Mouse (Mus musculus): ENCODE results near the gene Pde3a. TPM values are rescaled to one million over a fixed set of nuclear protein-coding genes. Genes with fewer than 3 reads are reported as not detected.

The Pde3a gene
- polyA plus RNA-seq, 1 experiment from 2014 or later = 2.0 TPM

GRCm38 (mm10) chr6:141271579-141271978 lies 22.5 kb downstream of the Pde3a start:
- 89% methylated on average over 3 of the region's 3 CpGs for WGBS
- Histone ChIP-seq H3K4me3 (replicated peaks) (no peak overlapping the region), H3K4me1 (no peaks in the 10 kb centered on the region), H3K4me2 (no peak overlapping the region), H3K27ac (no peak overlapping the region), H3K9me3 (no peaks in the 10 kb centered on the region), H3K36me3 (replicated peaks) (no peaks in the 10 kb centered on the region), H3K27me3 (no peaks in the 10 kb centered on the region), H3K9ac (no peak overlapping the region)
- no peak for ATAC-seq (ENCODE audit: low FRiP score)

GRCm38 (mm10) chr6:141273685-141274084 lies 24.6 kb downstream of the Pde3a start:
- no peak for ATAC-seq (ENCODE audit: low FRiP score)
- WGBS = 89% methylated on average over 6 of the region's 6 CpGs
- Histone ChIP-seq H3K9ac (no peak overlapping the region), H3K36me3 (replicated peaks) (no peaks in the 10 kb centered on the region), H3K9me3 (no peaks in the 10 kb centered on the region), H3K4me3 (replicated peaks) (no peak overlapping the region), H3K4me1 (no peaks in the 10 kb centered on the region), H3K27me3 (no peaks in the 10 kb centered on the region), H3K27ac (no peak overlapping the region), H3K4me2 (no peak overlapping the region)

- no peaks in the 10 kb centered on the region for H3K4me1 ChIP-seq
- 78% methylated on average over 3 of the region's 3 CpGs for WGBS
Measured at GRCm38 (mm10) chr6:141281685-141282084, 32.6 kb downstream of the Pde3a start.

GRCm38 (mm10) chr6:141282796-141283195 lies 33.7 kb downstream of the Pde3a start:
- H3K36me3 ChIP-seq (replicated peaks) = no peaks in the 10 kb centered on the region
- H3K4me1 ChIP-seq = no peaks in the 10 kb centered on the region
- no peak overlapping the region for H3K9ac ChIP-seq
- H3K4me3 ChIP-seq (replicated peaks) = no peak overlapping the region
- H3K27me3 ChIP-seq = no peaks in the 10 kb centered on the region
- H3K9me3 ChIP-seq = no peaks in the 10 kb centered on the region
- no peak for ATAC-seq (ENCODE audit: low FRiP score)
- 82% methylated on average over 7 of the region's 7 CpGs for WGBS
- H3K27ac ChIP-seq = no peak overlapping the region
- no peak overlapping the region for H3K4me2 ChIP-seq

More at GRCm38 (mm10) chr6:141281685-141282084, 32.6 kb downstream of the Pde3a start:
- H3K9ac ChIP-seq = no peak overlapping the region
- H3K4me2 ChIP-seq = no peak overlapping the region
- H3K9me3 ChIP-seq = no peaks in the 10 kb centered on the region
- ATAC-seq (ENCODE audit: low FRiP score) = no peak
- H3K27me3 ChIP-seq = no peaks in the 10 kb centered on the region
- no peak overlapping the region for H3K4me3 ChIP-seq (replicated peaks)
- H3K36me3 ChIP-seq (replicated peaks) = no peaks in the 10 kb centered on the region
- no peak overlapping the region for H3K27ac ChIP-seq

DNA sequence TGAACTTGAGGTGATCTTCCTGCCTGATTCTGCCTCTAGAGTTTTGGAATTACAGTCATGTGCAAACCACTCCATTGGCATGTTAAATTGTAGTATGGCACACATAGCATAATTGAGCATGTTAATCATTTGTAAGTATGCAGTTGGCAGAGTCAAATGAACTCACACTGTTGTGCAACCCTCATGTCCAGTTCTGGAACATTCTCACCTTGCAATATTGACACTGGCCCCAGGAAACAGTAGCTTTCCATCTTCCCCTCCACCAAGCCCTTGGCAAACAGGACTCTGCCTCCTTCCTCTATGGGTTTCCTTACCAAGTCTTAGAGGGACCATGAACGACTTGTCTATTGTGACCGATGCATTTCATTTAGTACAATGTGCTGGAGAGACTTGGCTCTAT lies 42.1 kb downstream of the Pde3a start:
- Histone ChIP-seq H3K4me2 (no peak overlapping the region), H3K4me1 (no peaks in the 10 kb centered on the region), H3K4me3 (replicated peaks) (no peak overlapping the region), H3K9ac (no peak overlapping the region), H3K27me3 (no peaks in the 10 kb centered on the region), H3K27ac (no peak overlapping the region), H3K9me3 (no peaks in the 10 kb centered on the region), H3K36me3 (replicated peaks) (no peaks in the 10 kb centered on the region)
- no peak for ATAC-seq (ENCODE audit: low FRiP score)
- WGBS = 93% methylated on average over 2 of the region's 2 CpGs

GRCm38 (mm10) chr6:141292826-141293459 lies 43.9 kb downstream of the Pde3a start:
- WGBS = 95% methylated on average over 10 of the region's 10 CpGs
- H3K4me3 ChIP-seq (replicated peaks) = no peak overlapping the region
- H3K27me3 ChIP-seq = no peaks in the 10 kb centered on the region
- no peaks in the 10 kb centered on the region for H3K36me3 ChIP-seq (replicated peaks)
- H3K4me2 ChIP-seq = no peak overlapping the region
- H3K9me3 ChIP-seq = no peaks in the 10 kb centered on the region
- no peak overlapping the region for H3K27ac ChIP-seq
- H3K9ac ChIP-seq = no peak overlapping the region
- ATAC-seq (ENCODE audit: low FRiP score) = no peak
- no peaks in the 10 kb centered on the region for H3K4me1 ChIP-seq

- 65% methylated on average over 2 of the region's 2 CpGs for WGBS
- no peak for ATAC-seq (ENCODE audit: low FRiP score)
- Histone ChIP-seq H3K27me3 (no peaks in the 10 kb centered on the region), H3K4me2 (no peak overlapping the region), H3K4me1 (no peaks in the 10 kb centered on the region), H3K27ac (no peak overlapping the region), H3K9ac (no peak overlapping the region), H3K9me3 (no peaks in the 10 kb centered on the region), H3K36me3 (replicated peaks) (no peaks in the 10 kb centered on the region), H3K4me3 (replicated peaks) (no peak overlapping the region)
Measured at GRCm38 (mm10) chr6:141293460-141293853, 44.4 kb downstream of the Pde3a start.

- WGBS = 82% methylated on average over 3 of the region's 3 CpGs
- H3K9me3 ChIP-seq = no peaks in the 10 kb centered on the region
- H3K27me3 ChIP-seq = no peaks in the 10 kb centered on the region
- H3K9ac ChIP-seq = no peak overlapping the region
- no peaks in the 10 kb centered on the region for H3K4me1 ChIP-seq
- H3K4me2 ChIP-seq = no peak overlapping the region
- H3K27ac ChIP-seq = no peak overlapping the region
- H3K4me3 ChIP-seq (replicated peaks) = no peak overlapping the region
- no peak for ATAC-seq (ENCODE audit: low FRiP score)
- no peaks in the 10 kb centered on the region for H3K36me3 ChIP-seq (replicated peaks)
Measured at GRCm38 (mm10) chr6:141295264-141295663, 46.2 kb downstream of the Pde3a start.

GRCm38 (mm10) chr6:141301750-141302748 lies 53.0 kb downstream of the Pde3a start:
- ATAC-seq (ENCODE audit: low FRiP score) = no peak
- no peak overlapping the region for H3K9ac ChIP-seq
- no peaks in the 10 kb centered on the region for H3K27me3 ChIP-seq
- no peaks in the 10 kb centered on the region for H3K36me3 ChIP-seq (replicated peaks)
- WGBS = 91% methylated on average over 14 of the region's 14 CpGs
- no peak overlapping the region for H3K4me2 ChIP-seq
- no peak overlapping the region for H3K27ac ChIP-seq
- no peaks in the 10 kb centered on the region for H3K9me3 ChIP-seq
- no peaks in the 10 kb centered on the region for H3K4me1 ChIP-seq
- no peak overlapping the region for H3K4me3 ChIP-seq (replicated peaks)

DNA sequence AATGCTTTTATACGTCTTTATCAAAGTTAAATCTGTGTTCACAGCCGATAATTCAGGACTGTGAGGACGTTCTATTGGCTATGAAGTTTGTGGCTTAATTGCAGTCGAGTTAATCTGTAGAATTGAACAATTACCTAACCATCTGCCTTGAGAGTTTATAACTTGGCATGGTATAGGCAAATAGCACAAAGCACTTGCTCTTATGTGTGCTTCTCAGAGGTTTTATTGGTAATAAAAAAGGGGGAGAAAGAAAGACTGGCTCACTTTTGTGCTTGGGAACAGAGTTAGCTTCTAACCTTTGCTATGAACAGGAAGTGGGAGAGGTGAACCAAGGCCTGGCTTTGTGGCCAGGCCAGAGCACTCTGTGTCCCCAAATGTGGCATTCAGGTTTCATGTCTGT lies 53.8 kb downstream of the Pde3a start:
- no peak overlapping the region for H3K4me3 ChIP-seq (replicated peaks)
- no peak overlapping the region for H3K4me2 ChIP-seq
- H3K4me1 ChIP-seq = no peaks in the 10 kb centered on the region
- H3K9me3 ChIP-seq = no peaks in the 10 kb centered on the region
- H3K27me3 ChIP-seq = no peaks in the 10 kb centered on the region
- 79% methylated on average over 4 of the region's 4 CpGs for WGBS
- no peak overlapping the region for H3K27ac ChIP-seq
- no peak overlapping the region for H3K9ac ChIP-seq
- no peaks in the 10 kb centered on the region for H3K36me3 ChIP-seq (replicated peaks)
- ATAC-seq (ENCODE audit: low FRiP score) = no peak

DNA sequence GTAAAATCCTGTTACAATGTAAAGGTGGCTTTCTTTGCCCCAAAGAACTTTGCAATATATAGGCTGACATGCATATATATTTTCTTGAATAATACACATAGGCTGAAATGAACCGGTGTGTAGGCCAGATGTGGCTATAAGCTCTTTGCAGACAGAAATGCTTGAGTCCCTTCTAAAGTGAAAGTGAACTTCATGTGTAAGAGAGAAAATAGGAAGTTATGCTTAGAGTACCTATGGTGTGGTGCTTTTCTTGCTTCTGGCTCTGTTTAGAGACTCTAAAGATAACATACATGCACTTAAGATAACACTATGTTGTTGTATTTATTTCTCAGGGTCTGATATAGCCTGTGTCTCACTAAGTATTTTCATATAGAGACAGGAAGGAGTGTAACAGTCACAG lies 58.3 kb downstream of the Pde3a start:
- Histone ChIP-seq H3K4me1 (no peaks in the 10 kb centered on the region), H3K27ac (no peak overlapping the region), H3K4me2 (no peak overlapping the region), H3K4me3 (replicated peaks) (no peak overlapping the region), H3K9ac (no peak overlapping the region), H3K27me3 (no peaks in the 10 kb centered on the region), H3K36me3 (replicated peaks) (no peaks in the 10 kb centered on the region), H3K9me3 (no peaks in the 10 kb centered on the region)
- ATAC-seq (ENCODE audit: low FRiP score) = no peak
- 94% methylated on average over 1 of the region's 1 CpGs for WGBS

- no peaks in the 10 kb centered on the region for H3K36me3 ChIP-seq (replicated peaks)
- no peaks in the 10 kb centered on the region for H3K4me1 ChIP-seq
- H3K27ac ChIP-seq = no peak overlapping the region
- WGBS = 79% methylated on average over 2 of the region's 2 CpGs
- no peaks in the 10 kb centered on the region for H3K27me3 ChIP-seq
- no peaks in the 10 kb centered on the region for H3K9me3 ChIP-seq
- no peak overlapping the region for H3K4me2 ChIP-seq
- H3K9ac ChIP-seq = no peak overlapping the region
- no peak for ATAC-seq (ENCODE audit: low FRiP score)
- H3K4me3 ChIP-seq (replicated peaks) = no peak overlapping the region
Measured at GRCm38 (mm10) chr6:141308451-141308850, 59.4 kb downstream of the Pde3a start.
